Mouse (Mus musculus): ENCODE results near the gene Grik5.
A peak's percentile ranks its signal among the peaks of the same experiment; 100 is the strongest.

Gene Grik5

GRCm38 (mm10) chr7:24983396-24983795 lies 88.8 kb downstream of the Grik5 start:
- DNase-seq: no peak

- no peak for DNase-seq
Observed at GRCm38 (mm10) chr7:24980439-24980838, 91.7 kb downstream of the Grik5 start.

- DNase-seq: no peak
Observed at GRCm38 (mm10) chr7:24978781-24979180, 93.4 kb downstream of the Grik5 start.

- DNase-seq: peak in 1 of 2 experiments; percentile 12
Observed at GRCm38 (mm10) chr7:24974893-24975595, 97.1 kb downstream of the Grik5 start.

- DNase-seq: no peak
Observed at GRCm38 (mm10) chr7:24973902-24974301, 98.2 kb downstream of the Grik5 start.

GRCm38 (mm10) chr7:24973208-24973607 lies 98.9 kb downstream of the Grik5 start:
- DNase-seq: no peak

GRCm38 (mm10) chr7:24971972-24972893 lies 99.9 kb downstream of the Grik5 start, which contains the start of gene Rabac1:
TSS of gene Rabac1 (minus strand) at chr7:24972754.
- peak; percentile 97 for DNase-seq

GRCm38 (mm10) chr7:24971261-24971971 lies 100.7 kb downstream of the Grik5 start:
- DNase-seq: peak; percentile 27 to 32

GRCm38 (mm10) chr7:24970341-24970740 lies 101.8 kb downstream of the Grik5 start:
- DNase-seq: no peak

- DNase-seq: no peak
Observed at GRCm38 (mm10) chr7:24969805-24970204, 102.3 kb downstream of the Grik5 start.

GRCm38 (mm10) chr7:24968463-24968862 lies 103.7 kb downstream of the Grik5 start:
- no peak for DNase-seq

- no peak for DNase-seq
Observed at GRCm38 (mm10) chr7:24967966-24968365, 104.2 kb downstream of the Grik5 start.

- peak; percentile 77 to 79 for DNase-seq
Observed at GRCm38 (mm10) chr7:24964897-24965535, 107.1 kb downstream of the Grik5 start.

- DNase-seq: no peak
Observed at GRCm38 (mm10) chr7:24964288-24964687, 107.9 kb downstream of the Grik5 start.

Measured in lung, adult 18-20 months (tissue).